Mouse (Mus musculus) stomach, postnatal 0 days (tissue): ENCODE measurements around the gene Gm45799.

Experiments used
- CTCF ChIP-seq: IDR thresholded peaks from 2 replicates; pipeline ENCODE4 v1.5.1; 2016; ENCODE audit warnings: antibody characterized with exemption, low read depth, mild to moderate bottlenecking, moderate library complexity
- EP300 ChIP-seq: optimal IDR thresholded peaks from 2 replicates; pipeline ENCODE3; 2016; ENCODE audit warnings: antibody characterized with exemption

DNA sequence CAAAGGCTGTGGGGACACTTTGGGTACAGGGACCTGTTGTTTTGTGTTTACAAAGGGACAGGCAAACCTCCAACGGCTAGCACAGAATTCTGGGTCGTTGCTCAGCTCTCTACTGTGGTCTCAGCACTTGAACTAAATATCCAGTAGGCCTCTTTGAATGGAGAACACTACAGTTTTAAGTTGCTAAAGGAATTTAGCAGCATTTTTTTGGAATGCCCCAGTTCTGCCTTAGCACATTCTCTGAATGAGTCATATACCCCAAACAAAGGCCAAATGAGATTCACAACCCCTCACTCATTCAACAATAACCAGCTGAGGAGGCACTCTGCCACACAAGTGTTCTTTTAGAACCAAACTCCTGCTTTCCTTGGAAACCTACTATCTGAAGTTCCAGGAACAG lies 81.6 kb downstream of the Gm45799 start:
- TF ChIP-seq CTCF (no peak), EP300 (no peak)
